Mouse (Mus musculus) Patski (cell line): ENCODE measurements around the gene Zfand2b. TPM values are rescaled to one million over a fixed set of nuclear protein-coding genes. Genes with fewer than 3 reads are reported as not detected.

Experiments
- ATAC-seq: fragments of 100-300 bp; one replicate; pipeline ENCODE4 v1.8.0; 2021
- CTCF ChIA-PET: fragments of 350-600 bp; sonication (Branson Sonifier 250); formaldehyde crosslinking; loops from one replicate; lab custom pipeline; 2022; ENCODE audit warnings: inconsistent platforms; lab: Charles Lee
- POLR2A ChIA-PET: fragments of 350-600 bp; sonication (Branson Sonifier 250); formaldehyde crosslinking; loops from one replicate; lab custom pipeline; 2022; ENCODE audit warnings: antibody characterized with exemption, inconsistent platforms; lab: Charles Lee
- DNase-seq: peaks from one replicate; pipeline ENCODE4 v3.0.0-alpha.2; 2011; ENCODE audit warnings: low read depth, low spot score
- H3K27me3 ChIP-seq: fragments of 371-371 bp; one replicate; pipeline ENCODE4 v1.5.1; 2021
- CTCF ChIP-seq: fragments of 100-300 bp; IDR thresholded peaks from one replicate; pipeline ENCODE4 v1.5.1; 2021
- in situ Hi-C: fragments of 300-500 bp; cut with MboI; formaldehyde crosslinking; loops from 3 replicates; pipeline ENCODE4 v1.11.1; 2018; ENCODE audit warnings: low pct_unique_long_range_greater_than_20kb, mixed read lengths
- polyA plus RNA-seq: library from polyadenylated mRNA; unstranded; gene quantifications from one replicate; pipeline ENCODE4 v1.2.3, GENCODE M21; 2021

The Zfand2b gene
- polyA plus RNA-seq, 1 experiment from 2014 or later = 27.0 TPM

- in situ Hi-C loops = no loop called here
- ChIA-PET POLR2A (interaction anchor here (0.6 to 1.1 kb wide), 3 partner anchors 11 to 17 kb away, joined by 3 read pairs; partner anchors contain the start of genes Cnppd1 and Retreg2), CTCF (interaction anchor here (1.0 to 1.8 kb wide), 3 partner anchors 18 to 108 kb away, joined by 3 to 5 read pairs (median 5); no protein-coding TSS in a partner anchor)
- no peak for TF ChIP-seq CTCF
- no peaks in the 10 kb centered on the region for H3K27me3 ChIP-seq
- DNase-seq (no peak), ATAC-seq (no peak)
Observed at GRCm38 (mm10) chr1:75159540-75160255, 8.7 kb upstream of the Zfand2b start.

GRCm38 (mm10) chr1:75160256-75160617, 8.2 kb upstream of the Zfand2b start:
- ChIA-PET POLR2A (interaction anchor here (1.0 kb wide), 1 partner anchor 18 kb away, joined by 3 read pairs; the partner anchor contains the start of genes Cnppd1 and Retreg2), CTCF (interaction anchor here (1.0 to 1.8 kb wide), 3 partner anchors 19 to 108 kb away, joined by 3 to 5 read pairs (median 5); no protein-coding TSS in a partner anchor)
- in situ Hi-C loops = no loop called here
- ATAC-seq = no peak
- DNase-seq = no peak
- no peaks in the 10 kb centered on the region for H3K27me3 ChIP-seq
- TF ChIP-seq CTCF = no peak

- POLR2A ChIA-PET = interaction anchor here (0.7 kb wide), 1 partner anchor 421 kb away, joined by 3 read pairs; no protein-coding TSS in a partner anchor
- TF ChIP-seq CTCF = no peak
Observed at GRCm38 (mm10) chr1:75168093-75168471, 364 bp upstream of the Zfand2b start.

GRCm38 (mm10) chr1:75179334-75180104, 11.1 kb downstream of the Zfand2b start:
- H3K27me3 ChIP-seq = no peaks in the 10 kb centered on the region
- ATAC-seq = peak; percentile 55
- CTCF ChIA-PET = interaction anchor here (0.7 to 3.4 kb wide), 6 partner anchors 9 to 72 kb away, joined by 3 to 10 read pairs (median 4); partner anchors contain the start of gene Zfand2b
- POLR2A ChIA-PET = interaction anchor here (1.2 to 2.3 kb wide), 2 partner anchors 10 to 11 kb away, joined by 4 to 15 read pairs; partner anchors contain the start of genes Ankzf1 and Atg9a
- no peak for TF ChIP-seq CTCF
- DNase-seq = peak; percentile 28
- in situ Hi-C loops = loop anchor here (10.0 kb wide), 1 partner anchor 75 kb away; no protein-coding TSS in a partner anchor

More at GRCm38 (mm10) chr1:75168093-75168471, 364 bp upstream of the Zfand2b start:
- H3K27me3 ChIP-seq = no peaks in the 10 kb centered on the region
- in situ Hi-C loops = no loop called here
- DNase-seq = no peak
- CTCF ChIA-PET = interaction anchor here (1.1 to 1.7 kb wide), 2 partner anchors 11 to 12 kb away, joined by 4 read pairs; partner anchors contain the start of gene Abcb6
- ATAC-seq = peak; percentile 24

DNA sequence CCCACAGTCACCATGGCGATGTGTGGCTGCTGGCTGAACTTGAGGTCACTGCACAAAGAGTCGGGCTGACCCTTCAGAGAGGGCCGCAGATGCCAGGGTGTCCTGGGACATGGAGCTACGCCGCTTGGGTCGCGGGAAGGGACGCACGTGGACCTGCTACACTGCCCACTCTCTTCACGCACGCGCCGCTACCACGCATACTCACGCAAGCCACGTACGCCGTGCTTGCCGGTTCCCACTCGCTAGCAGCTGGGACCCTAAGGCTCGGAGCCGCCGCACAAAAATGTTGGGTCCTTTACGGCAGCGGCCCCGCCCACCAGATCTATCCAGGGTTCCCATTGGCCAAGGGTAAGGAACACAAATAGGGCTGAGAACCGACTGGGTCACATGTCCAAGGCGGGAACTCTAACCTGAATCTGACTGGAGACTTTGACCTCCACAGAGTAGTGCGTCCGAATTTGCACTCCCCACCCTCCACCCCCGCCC, 11.7 kb downstream of the Zfand2b start, which contains the start of gene Abcb6:
Gene Abcb6, minus strand, starts transcription at position 288 of the 486 bp plus-strand sequence.
- H3K27me3 ChIP-seq = no peaks in the 10 kb centered on the region
- in situ Hi-C loops = loop anchor here (10.0 kb wide), 1 partner anchor 75 kb away; no protein-coding TSS in a partner anchor
- peak; percentile 25 for DNase-seq
- CTCF ChIA-PET = interaction anchor here (0.6 to 1.5 kb wide), 5 partner anchors 10 to 40 kb away, joined by 3 to 4 read pairs (median 3); partner anchors contain the start of gene Zfand2b
- ATAC-seq = peak; percentile 77
- no peak for TF ChIP-seq CTCF
- POLR2A ChIA-PET = interaction anchor here (1.2 to 2.3 kb wide), 2 partner anchors 10 to 11 kb away, joined by 4 to 15 read pairs; partner anchors contain the start of genes Ankzf1 and Atg9a

GRCm38 (mm10) chr1:75180741-75181140, 12.3 kb downstream of the Zfand2b start:
- CTCF ChIA-PET = interaction anchor here (0.6 kb wide), 1 partner anchor 12 kb away, joined by 3 read pairs; no protein-coding TSS in a partner anchor
- DNase-seq (no peak), ATAC-seq (no peak)
- no peaks in the 10 kb centered on the region for H3K27me3 ChIP-seq
- in situ Hi-C loops = loop anchor here (10.0 kb wide), 1 partner anchor 74 kb away; no protein-coding TSS in a partner anchor
- POLR2A ChIA-PET = interaction anchor here (0.7 to 2.3 kb wide), 3 partner anchors 10 to 71 kb away, joined by 3 to 15 read pairs (median 11); partner anchors contain the start of genes Ankzf1 and Atg9a
- TF ChIP-seq CTCF = no peak

GRCm38 (mm10) chr1:75181377-75181870, 13.0 kb downstream of the Zfand2b start:
- TF ChIP-seq CTCF = no peak
- POLR2A ChIA-PET = interaction anchor here (0.7 to 2.3 kb wide), 4 partner anchors 9 to 70 kb away, joined by 3 to 15 read pairs (median 7); partner anchors contain the start of genes Ankzf1 and Atg9a
- CTCF ChIA-PET = no interaction called here
- DNase-seq (no peak), ATAC-seq (no peak)
- no peaks in the 10 kb centered on the region for H3K27me3 ChIP-seq
- in situ Hi-C loops = loop anchor here (10.0 kb wide), 1 partner anchor 73 kb away; no protein-coding TSS in a partner anchor

GRCm38 (mm10) chr1:75182160-75182559, 13.7 kb downstream of the Zfand2b start:
- no peak for TF ChIP-seq CTCF
- CTCF ChIA-PET = no interaction called here
- in situ Hi-C loops = loop anchor here (10.0 kb wide), 1 partner anchor 73 kb away; no protein-coding TSS in a partner anchor
- POLR2A ChIA-PET = interaction anchor here (1.3 kb wide), 1 partner anchor 8 kb away, joined by 3 read pairs; no protein-coding TSS in a partner anchor
- H3K27me3 ChIP-seq = no peaks in the 10 kb centered on the region
- no peak for ATAC-seq
- no peak for DNase-seq

DNA sequence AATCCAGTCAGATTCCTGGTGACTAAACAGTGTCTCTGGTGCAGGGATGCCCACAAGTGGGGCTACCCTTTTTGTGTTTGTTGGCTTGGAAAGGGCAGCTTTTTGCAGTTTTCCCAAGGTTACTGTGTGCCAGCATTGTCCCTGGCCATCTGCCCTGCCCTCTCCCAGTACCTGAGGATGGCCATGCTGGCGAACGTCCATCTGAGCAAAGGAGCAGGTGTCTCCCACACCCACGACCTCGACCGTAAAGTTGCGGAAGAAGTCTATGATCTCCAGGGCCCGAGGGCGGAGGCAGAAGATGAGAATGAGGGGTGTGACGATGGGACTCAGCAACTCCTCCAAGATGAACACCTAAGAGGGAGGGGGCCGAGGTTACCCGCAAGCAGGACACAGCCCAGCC, 17.0 kb downstream of the Zfand2b start:
- POLR2A ChIA-PET = no interaction called here
- TF ChIP-seq CTCF = no peak
- DNase-seq = no peak
- CTCF ChIA-PET = no interaction called here
- ATAC-seq = no peak
- in situ Hi-C loops = loop anchor here (10.0 kb wide), 1 partner anchor 69 kb away; no protein-coding TSS in a partner anchor
- no peaks in the 10 kb centered on the region for H3K27me3 ChIP-seq
